27 mouse cellular contexts compared by ENCODE assay signal in the genomic region with DNA sequence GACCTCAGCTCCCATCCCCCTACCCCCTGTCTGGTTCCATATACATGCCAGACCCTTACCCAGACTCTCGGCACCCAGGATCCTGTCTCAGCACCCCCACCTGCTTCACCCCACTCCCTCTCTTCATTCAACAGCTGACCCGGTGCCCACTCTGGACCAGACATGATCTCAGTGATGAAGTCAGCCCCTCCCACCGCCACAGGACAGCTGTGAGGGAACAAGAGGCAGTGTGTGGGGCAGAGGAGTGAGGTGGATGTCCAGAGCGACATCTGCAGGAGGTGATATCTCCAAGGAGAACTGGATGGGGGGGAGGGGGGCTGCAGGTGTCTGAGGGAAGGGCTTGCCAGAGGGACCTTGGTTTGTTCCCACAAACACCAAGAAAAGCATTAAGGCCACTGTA. TPM values are rescaled to one million over a fixed set of nuclear protein-coding genes. Genes with fewer than 3 reads are reported as not detected.
DNase-seq lines count a peak whose midpoint lies in the region; ATAC-seq lines count a peak whose summit lies in the region.
"Had no signal": no experiment of that assay in that cellular context is flagged by ENCODE, and none has a peak within 500 bp of the region (broad histone marks: within the 10 kb centered on the region; RNA-seq: fewer than 3 reads in every experiment).

No protein-coding gene starts in this region.

- no peak overlapping the region for H3K27ac ChIP-seq in midbrain, embryonic 11.5 days (ENCODE audit: low read depth, low read length)
- no peak overlapping the region for H3K27ac ChIP-seq in midbrain, embryonic 13.5 days
- no peak overlapping the region for H3K27ac ChIP-seq in kidney, embryonic 14.5 days (ENCODE audit: low read depth, low read length)
- H3K27ac ChIP-seq: embryonic facial prominence, embryonic 13.5 days; embryonic facial prominence, embryonic 15.5 days; forebrain, embryonic 10.5 days; forebrain, embryonic 12.5 days had no signal

- 91% methylated on average over 4 of the region's 4 CpGs for WGBS in midbrain, embryonic 11.5 days
- WGBS in midbrain, embryonic 13.5 days, result 81% methylated on average over 4 of the region's 4 CpGs
- 79% methylated on average over 4 of the region's 4 CpGs for WGBS in kidney, embryonic 14.5 days

- peaks cover 2% of the 10 kb centered on the region; the same call in 1 of the 2 replicates for H3K4me1 ChIP-seq in midbrain, embryonic 11.5 days (ENCODE audit: control insufficient read depth, insufficient read depth, low read length)
- H3K4me1 ChIP-seq in midbrain, embryonic 13.5 days (replicated peaks), result peaks cover 14% of the 10 kb centered on the region
- H3K4me1 ChIP-seq in kidney, embryonic 14.5 days (ENCODE audit: control insufficient read depth, insufficient read depth, low read length), result no peaks in the 10 kb centered on the region

- DNase-seq in cerebellum, adult 9-11 months, result peak; percentile 34
- no peak for DNase-seq in cerebellum, postnatal 10 days
- DNase-seq in midbrain, embryonic 11.5 days (ENCODE audit: low spot score, missing footprints), result no peak
- DNase-seq in thymus, postnatal 4 days, result peak; percentile 14
- no peak for DNase-seq in thymus, postnatal 14 days
- DNase-seq: adrenal gland, adult 8-10 months; adrenal gland, postnatal 14 days; adrenal gland, postnatal 36 days; B cell, adult 2 months; cerebellum, adult 11 months; cerebellum, adult 18-20 months; cerebellum, adult 8-10 months; cerebellum, postnatal 36 days; embryo, embryonic 11 days had no signal

- no peak overlapping the region for H3K4me2 ChIP-seq in midbrain, embryonic 11.5 days
- H3K4me2 ChIP-seq in midbrain, embryonic 13.5 days (replicated peaks), result no peak overlapping the region
- H3K4me2 ChIP-seq in kidney, embryonic 14.5 days (replicated peaks; ENCODE audit: low read depth, low read length), result no peak overlapping the region
- H3K4me2 ChIP-seq: embryonic facial prominence, embryonic 13.5 days; embryonic facial prominence, embryonic 15.5 days; forebrain, embryonic 12.5 days had no signal

- ATAC-seq in midbrain, embryonic 11.5 days (ENCODE audit: low FRiP score), result 0 out of 2 replicates have a peak, but pooled peaks have one; percentile 3
- no peak for ATAC-seq in midbrain, embryonic 13.5 days
- ATAC-seq in kidney, embryonic 14.5 days (ENCODE audit: low FRiP score, low TSS enrichment), result no peak
- ATAC-seq: activated CD4-positive, CD25-positive, alpha-beta regulatory T cell, adult 4 months; CD4-positive, CD25-positive, alpha-beta regulatory T cell, adult 4 months; forebrain, embryonic 14.5 days; forebrain, embryonic 16.5 days; Patski had no signal

- no peaks in the 10 kb centered on the region; the same call in 1 of the 2 replicates for H3K9me3 ChIP-seq in midbrain, embryonic 11.5 days (ENCODE audit: control insufficient read depth, low read length)
- peaks cover 3% of the 10 kb centered on the region; the same call in 1 of the 2 replicates for H3K9me3 ChIP-seq in midbrain, embryonic 13.5 days
- peaks cover 4% of the 10 kb centered on the region; the same call in 1 of the 2 replicates for H3K9me3 ChIP-seq in kidney, embryonic 14.5 days (ENCODE audit: control insufficient read depth, low read length)
- H3K9me3 ChIP-seq: embryonic facial prominence, embryonic 13.5 days; forebrain, embryonic 12.5 days; G1E had no signal

- no peak overlapping the region for H3K9ac ChIP-seq in midbrain, embryonic 11.5 days (ENCODE audit: low read length)
- no peak overlapping the region for H3K9ac ChIP-seq in midbrain, embryonic 13.5 days (replicated peaks)
- no peak overlapping the region for H3K9ac ChIP-seq in kidney, embryonic 14.5 days (ENCODE audit: low read depth, low read length)
- H3K9ac ChIP-seq: embryonic facial prominence, embryonic 13.5 days; embryonic facial prominence, embryonic 15.5 days; forebrain, embryonic 12.5 days had no signal

- H3K4me3 ChIP-seq in midbrain, embryonic 11.5 days (ENCODE audit: low read depth, low read length), result no peak overlapping the region
- no peak overlapping the region for H3K4me3 ChIP-seq in midbrain, embryonic 13.5 days (replicated peaks)
- H3K4me3 ChIP-seq in kidney, embryonic 14.5 days (ENCODE audit: low read length), result no peak overlapping the region
- H3K4me3 ChIP-seq: embryonic facial prominence, embryonic 13.5 days; embryonic facial prominence, embryonic 15.5 days; erythroblast, embryonic 14.5 days; forebrain, embryonic 10.5 days; forebrain, embryonic 12.5 days had no signal

- no peaks in the 10 kb centered on the region for H3K27me3 ChIP-seq in midbrain, embryonic 11.5 days (ENCODE audit: control insufficient read depth, insufficient read depth, low read length)
- H3K27me3 ChIP-seq in midbrain, embryonic 13.5 days, result no peaks in the 10 kb centered on the region
- H3K27me3 ChIP-seq in kidney, embryonic 14.5 days (ENCODE audit: control insufficient read depth, insufficient read depth, low read length), result no peaks in the 10 kb centered on the region
- H3K27me3 ChIP-seq: embryonic facial prominence, embryonic 13.5 days; embryonic facial prominence, embryonic 15.5 days; forebrain, embryonic 12.5 days; Patski had no signal

- H3K36me3 ChIP-seq in midbrain, embryonic 11.5 days (ENCODE audit: control insufficient read depth, insufficient read depth, low read length), result peaks cover 60% of the 10 kb centered on the region
- peaks cover 80% of the 10 kb centered on the region for H3K36me3 ChIP-seq in midbrain, embryonic 13.5 days
- peaks cover 75% of the 10 kb centered on the region for H3K36me3 ChIP-seq in kidney, embryonic 14.5 days (ENCODE audit: control insufficient read depth, insufficient read depth, low read length)
- H3K36me3 ChIP-seq: G1E had no signal

RNA-seq across cellular contexts. Expression of gene Ddr1, which starts 12.6 kb away (rescaled TPM):
- polyA plus RNA-seq in midbrain, embryonic 11.5 days (2014; fragmentation: Nextera tagmentation; extraction: Ambion mirVana), result 78.4 and 92.1 TPM in 2 replicates
- polyA plus RNA-seq in midbrain, embryonic 13.5 days (2015; fragmentation: Nextera tagmentation; extraction: Ambion mirVana), result 163 and 187 TPM in 2 replicates
- 34.6 and 52.0 TPM in 2 replicates for polyA plus RNA-seq in kidney, embryonic 14.5 days (2014; fragmentation: Nextera tagmentation; extraction: Ambion mirVana)
- polyA plus RNA-seq: erythroblast, embryonic 14.5 days had no signal

RNA-seq across cellular contexts. Expression of gene Gtf2h4, which starts 18.3 kb away (rescaled TPM):
- 39.3 TPM in 2 replicates for polyA plus RNA-seq in midbrain, embryonic 11.5 days (2014; fragmentation: Nextera tagmentation; extraction: Ambion mirVana)
- polyA plus RNA-seq in midbrain, embryonic 13.5 days (2015; fragmentation: Nextera tagmentation; extraction: Ambion mirVana), result 31.5 and 32.0 TPM in 2 replicates
- 50.7 and 56.7 TPM in 2 replicates for polyA plus RNA-seq in kidney, embryonic 14.5 days (2014; fragmentation: Nextera tagmentation; extraction: Ambion mirVana)

RNA-seq across cellular contexts. Expression of gene Vars2, which starts 24.4 kb away (rescaled TPM):
- polyA plus RNA-seq in midbrain, embryonic 11.5 days (2014; fragmentation: Nextera tagmentation; extraction: Ambion mirVana), result 9.8 and 10.5 TPM in 2 replicates
- 13.0 and 15.1 TPM in 2 replicates for polyA plus RNA-seq in midbrain, embryonic 13.5 days (2015; fragmentation: Nextera tagmentation; extraction: Ambion mirVana)
- polyA plus RNA-seq in kidney, embryonic 14.5 days (2014; fragmentation: Nextera tagmentation; extraction: Ambion mirVana), result 9.5 and 16.8 TPM in 2 replicates

RNA-seq across cellular contexts. Expression of gene Mucl3, which starts 48.3 kb away (rescaled TPM):
- 0.14 TPM in 1 of 2 replicates, not detected in the other for polyA plus RNA-seq in midbrain, embryonic 11.5 days (2014; fragmentation: Nextera tagmentation; extraction: Ambion mirVana)
- polyA plus RNA-seq in midbrain, embryonic 13.5 days (2015; fragmentation: Nextera tagmentation; extraction: Ambion mirVana), result not detected in 2 replicates
- 0.15 and 0.24 TPM in 2 replicates for polyA plus RNA-seq in kidney, embryonic 14.5 days (2014; fragmentation: Nextera tagmentation; extraction: Ambion mirVana)
- polyA plus RNA-seq: erythroblast, embryonic 14.5 days; forebrain, embryonic 14.5 days; G1E; Patski had no signal

Comparison
In these comparisons a context has a peak if more than half of its experiments do, and no peak if none do; other contexts are left out.
1. DNase-seq: peak in cerebellum, adult 9-11 months (single experiment) and thymus, postnatal 4 days (single experiment); none in cerebellum, postnatal 10 days (0 of 2), midbrain, embryonic 11.5 days (single experiment) and thymus, postnatal 14 days (single experiment).